Mouse (Mus musculus) central nervous system, embryonic 18 days (tissue): ENCODE results near the gene Timm22. TPM values are rescaled to one million over a fixed set of nuclear protein-coding genes. Genes with fewer than 3 reads are reported as not detected.

Experiments used
- polyA plus RNA-seq: library from polyadenylated mRNA; depleted of rRNA; stranded (reverse); fragments of >200 nt; gene quantifications from 2 replicates; pipeline ENCODE4 v1.2.3, GENCODE M21; 2012; rRNA removed

The Timm22 gene
- polyA plus RNA-seq: 41.5 and 41.6 TPM in 2 replicates

GRCm38 (mm10) chr11:76406702-76407583, at the start of gene Timm22:
Gene Timm22 (plus strand): TSS chr11:76406952.

GRCm38 (mm10) chr11:76398798-76399586, 7.8 kb upstream of the Timm22 start, which contains the start of gene Nxn:
Gene Nxn (minus strand): TSS chr11:76399140.

Other genes with a start within 250 kb of the Timm22 start
- 53.5 and 54.9 TPM in 2 replicates for gene Vps53, start 227.3 kb upstream of the Timm22 start, polyA plus RNA-seq
- 32.1 TPM in 2 replicates for gene Fam57a, start 227.3 kb upstream of the Timm22 start, polyA plus RNA-seq
- gene Dbil5, start 189.3 kb upstream of the Timm22 start, polyA plus RNA-seq: 0.61 and 0.90 TPM in 2 replicates
- gene Gemin4, start 189.3 kb upstream of the Timm22 start, polyA plus RNA-seq: 7.5 and 8.2 TPM in 2 replicates
- 15.2 and 17.0 TPM in 2 replicates for gene Mrm3, start 163.2 kb upstream of the Timm22 start, polyA plus RNA-seq
- gene Glod4, start 163.2 kb upstream of the Timm22 start, polyA plus RNA-seq: 44.0 and 52.6 TPM in 2 replicates
- gene Nxn, start 7.8 kb upstream of the Timm22 start, polyA plus RNA-seq: 17.4 and 19.4 TPM in 2 replicates
- gene Abr, start 215.4 kb downstream of the Timm22 start, polyA plus RNA-seq: 205 and 227 TPM in 2 replicates